Mouse (Mus musculus) bone marrow macrophage, adult 2 months (primary cell): ENCODE results near the gene Hspa12b. TPM values are rescaled to one million over a fixed set of nuclear protein-coding genes. Genes with fewer than 3 reads are reported as not detected.

Source experiments
- H3K27ac ChIP-seq: 2 replicates; pipeline ENCODE4 v1.5.1; 2012; ENCODE audit warnings: low read depth, low read length; ENCODE audit not compliant: insufficient read depth
- H3K4me1 ChIP-seq: 2 replicates; pipeline ENCODE4 v1.6.1; 2012; ENCODE audit warnings: low read length; ENCODE audit not compliant: control insufficient read depth, insufficient read depth
- H3K4me3 ChIP-seq: 2 replicates; pipeline ENCODE4 v1.5.1; 2012; ENCODE audit warnings: mild to moderate bottlenecking, low read length, moderate library complexity; ENCODE audit not compliant: insufficient read depth
- CTCF ChIP-seq: IDR thresholded peaks from 2 replicates; pipeline ENCODE4 v1.5.1; 2012; ENCODE audit warnings: low read depth, mild to moderate bottlenecking, low read length, moderate library complexity
- POLR2A ChIP-seq: IDR thresholded peaks from 2 replicates; pipeline ENCODE4 v1.6.1; 2012; ENCODE audit warnings: mild to moderate bottlenecking, low read depth, low read length, borderline replicate concordance
- polyA plus RNA-seq: library from polyadenylated mRNA; stranded (reverse); fragments of >200 nt; gene quantifications from 2 replicates; pipeline ENCODE4 v1.2.4, GENCODE M21; 2012; ENCODE audit not compliant: missing spikeins, insufficient read depth, insufficient read length

The Hspa12b gene
- polyA plus RNA-seq, 1 experiment, result not detected

DNA sequence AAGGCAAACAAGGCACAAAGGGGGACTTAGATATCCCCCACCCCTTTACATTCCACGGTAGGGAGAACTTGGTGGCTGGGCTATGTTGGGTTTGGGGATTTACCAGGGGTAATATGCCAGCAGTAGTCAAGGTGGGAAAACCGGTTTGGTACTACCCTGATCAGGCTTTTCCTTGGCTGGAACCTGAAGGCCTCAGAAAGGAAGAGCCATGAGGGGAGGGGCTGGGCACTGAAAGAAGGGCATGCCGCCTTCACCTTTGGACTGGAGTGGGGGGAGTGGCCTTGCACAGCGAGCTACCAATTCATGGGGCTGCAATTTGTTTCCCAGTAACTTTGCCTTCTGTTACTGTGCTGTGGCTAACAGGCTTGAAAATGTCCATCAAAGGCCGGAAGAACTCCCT is 49.4 kb downstream of the Hspa12b start:
- no peak overlapping the region for H3K27ac ChIP-seq
- H3K4me3 ChIP-seq, result no peak overlapping the region
- TF ChIP-seq CTCF (no peak), POLR2A (no peak)
- peaks cover 21% of the 10 kb centered on the region for H3K4me1 ChIP-seq

- peak overlapping the region; percentile 93 for H3K4me3 ChIP-seq
- peaks cover 21% of the 10 kb centered on the region for H3K4me1 ChIP-seq
- no peak overlapping the region for H3K27ac ChIP-seq
- TF ChIP-seq CTCF (no peak), POLR2A (no peak)
Measured at GRCm38 (mm10) chr2:131177932-131178331, 50.9 kb downstream of the Hspa12b start.

GRCm38 (mm10) chr2:131178828-131179245 is 51.8 kb downstream of the Hspa12b start:
- TF ChIP-seq CTCF, result no peak
- no peak for TF ChIP-seq POLR2A
- Histone ChIP-seq H3K4me1 (peaks cover 21% of the 10 kb centered on the region), H3K27ac (peak overlapping the region; percentile 76), H3K4me3 (peak overlapping the region; percentile 93)

- peak overlapping the region; percentile 93 for H3K4me3 ChIP-seq
- no peak for TF ChIP-seq CTCF
- H3K4me1 ChIP-seq, result peaks cover 21% of the 10 kb centered on the region
- peak overlapping the region; percentile 76 for H3K27ac ChIP-seq
Measured at GRCm38 (mm10) chr2:131179246-131179886, 52.3 kb downstream of the Hspa12b start.

- Histone ChIP-seq H3K4me1 (peaks cover 21% of the 10 kb centered on the region), H3K27ac (peak within 1 kb of the TSS; percentile 76), H3K4me3 (peak within 1 kb of the TSS; percentile 93)
- TF ChIP-seq POLR2A (no peak), CTCF (peak; percentile 28)
Measured at GRCm38 (mm10) chr2:131179990-131180587, 53.0 kb downstream of the Hspa12b start, which contains the start of gene Cenpb. Gene Cenpb (minus strand): TSS chr2:131180067.

- Histone ChIP-seq H3K4me1 (peaks cover 34% of the 10 kb centered on the region), H3K4me3 (peak overlapping the region; percentile 54), H3K27ac (no peak overlapping the region)
- TF ChIP-seq POLR2A (no peak), CTCF (no peak)
Measured at GRCm38 (mm10) chr2:131186343-131186742, 59.3 kb downstream of the Hspa12b start.

DNA sequence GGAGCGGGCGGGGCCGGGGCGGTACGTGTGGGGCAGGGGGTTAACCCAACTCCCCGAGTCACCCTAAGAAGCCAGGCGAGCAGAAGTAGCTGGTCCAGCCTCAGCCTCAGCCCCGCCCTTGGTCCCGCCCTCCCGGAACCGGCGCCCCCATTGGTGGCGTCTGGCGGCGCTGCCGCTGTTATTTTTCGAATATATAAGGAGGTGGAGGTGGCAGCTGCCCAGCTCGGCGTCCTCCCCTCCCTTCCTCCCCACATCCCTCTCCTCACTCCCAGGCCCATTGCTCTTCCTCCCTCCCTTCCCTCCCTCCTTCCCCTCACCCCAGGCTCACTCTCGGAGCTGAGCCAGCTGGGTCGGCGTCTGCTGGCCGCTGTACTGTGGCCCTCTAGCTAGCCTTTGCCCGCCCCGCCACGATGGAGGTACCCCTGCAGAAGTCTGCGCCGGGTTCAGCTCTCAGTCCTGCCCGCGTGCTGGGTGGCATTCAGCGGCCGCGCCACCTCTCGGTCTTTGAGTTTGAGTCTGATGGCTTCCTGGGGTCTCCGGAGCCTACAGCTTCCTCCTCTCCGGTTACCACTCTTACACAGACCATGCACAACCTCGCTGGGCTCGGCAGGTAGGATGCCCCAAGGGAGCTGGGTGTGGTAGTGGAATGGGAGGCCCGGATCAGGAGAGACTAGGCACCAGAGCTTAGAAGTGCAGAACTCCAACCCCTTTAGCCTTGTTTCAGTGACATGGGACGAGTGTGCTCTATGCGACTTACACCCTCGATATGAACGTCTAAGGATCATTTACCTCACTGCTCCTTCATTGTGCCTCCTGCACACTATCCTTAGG is 59.9 kb downstream of the Hspa12b start, which contains the start of the genes Cdc25b and Spef1:
Cdc25b (plus strand) TSS at position 179 of the 831 bp plus-strand sequence.
Spef1 (minus strand) TSS at position 512 of the 831 bp plus-strand sequence.
- TF ChIP-seq POLR2A (no peak), CTCF (no peak)
- Histone ChIP-seq H3K4me3 (peak within 1 kb of the TSS; percentile 83), H3K27ac (peak within 1 kb of the TSS; percentile 21; the same call in 1 of the 2 replicates), H3K4me1 (peaks cover 34% of the 10 kb centered on the region)

- TF ChIP-seq POLR2A (no peak), CTCF (no peak)
- no peak overlapping the region; the same call in 1 of the 2 replicates for H3K27ac ChIP-seq
Measured at GRCm38 (mm10) chr2:131187602-131187922, 60.5 kb downstream of the Hspa12b start.

GRCm38 (mm10) chr2:131188311-131188710 is 61.2 kb downstream of the Hspa12b start:
- Histone ChIP-seq H3K4me3 (no peak overlapping the region), H3K4me1 (peaks cover 34% of the 10 kb centered on the region), H3K27ac (no peak overlapping the region)
- no peak for TF ChIP-seq CTCF
- no peak for TF ChIP-seq POLR2A

More at GRCm38 (mm10) chr2:131187602-131187922, 60.5 kb downstream of the Hspa12b start:
- Histone ChIP-seq H3K4me3 (peak overlapping the region; percentile 83), H3K4me1 (peaks cover 34% of the 10 kb centered on the region)
